Mouse (Mus musculus) neural tube, postnatal 0 days (tissue): Measurements from ENCODE around the gene C130060K24Rik. TPM values are rescaled to one million over a fixed set of nuclear protein-coding genes. Genes with fewer than 3 reads are reported as not detected.

Source experiments
- polyA plus RNA-seq: library from polyadenylated mRNA; unstranded; fragments of >200 nt; fragmentation: Nextera tagmentation; extraction: Ambion mirVana; gene quantifications from 2 replicates; pipeline ENCODE4 v1.2.1, GENCODE M21; 2015

The C130060K24Rik gene
- polyA plus RNA-seq, result 1.1 and 1.4 TPM in 2 replicates

GRCm38 (mm10) chr6:65380918-65381772 lies at the start of gene C130060K24Rik:
C130060K24Rik (plus strand) TSS chr6:65381105.

Other genes with a start within 250 kb of the C130060K24Rik start
- gene Hpgds, start 236.2 kb upstream of the C130060K24Rik start, polyA plus RNA-seq, result 6.3 and 7.7 TPM in 2 replicates
- gene Tnip3, start 144.2 kb downstream of the C130060K24Rik start, polyA plus RNA-seq, result not detected in 2 replicates